Mouse (Mus musculus) ES-E14 (cell line): ENCODE measurements around the gene Pygo1.
A peak's percentile ranks its signal among the peaks of the same experiment; 100 is the strongest.

ENCODE experiments used
- CHD2 ChIP-seq: IDR thresholded peaks from 2 replicates; pipeline ENCODE4 v1.6.1; 2014; ENCODE audit warnings: mild to moderate bottlenecking, low read depth, low read length, inconsistent platforms
- HCFC1 ChIP-seq: IDR thresholded peaks from 2 replicates; pipeline ENCODE4 v1.6.1; 2012; ENCODE audit warnings: low read length, inconsistent platforms, borderline replicate concordance; ENCODE audit not compliant: insufficient read depth
- MAFK ChIP-seq: IDR thresholded peaks from 2 replicates; pipeline ENCODE4 v1.6.1; 2014; ENCODE audit warnings: mild to moderate bottlenecking, low read depth, low read length, inconsistent platforms; ENCODE audit not compliant: insufficient read depth
- ZNF384 ChIP-seq: IDR thresholded peaks from 2 replicates; pipeline ENCODE4 v1.6.1; 2012; ENCODE audit warnings: low read depth, low read length, inconsistent platforms

GRCm38 (mm10) chr9:72935309-72935708, 9.9 kb downstream of the Pygo1 start:
- TF ChIP-seq ZNF384: 0 out of 2 replicates have a peak, but pooled peaks have one; percentile 7
- TF ChIP-seq HCFC1: no peak
- TF ChIP-seq CHD2: no peak
- TF ChIP-seq MAFK: no peak
